Mouse (Mus musculus): Measurements from ENCODE around the gene Tmem63a. TPM values are rescaled to one million over a fixed set of nuclear protein-coding genes. Genes with fewer than 3 reads are reported as not detected.

Tmem63a gene
- polyA plus RNA-seq, 1 experiment from 2014 or later: 2.5 TPM

- WGBS: 83% methylated on average over 4 of the region's 4 CpGs
- Histone ChIP-seq H3K4me3 (replicated peaks) (no peak overlapping the region), H3K36me3 (no peaks in the 10 kb centered on the region), H3K4me2 (no peak overlapping the region), H3K27ac (replicated peaks) (no peak overlapping the region), H3K4me1 (peaks cover 25% of the 10 kb centered on the region), H3K9ac (replicated peaks) (no peak overlapping the region), H3K27me3 (replicated peaks) (peaks cover 42% of the 10 kb centered on the region), H3K9me3 (replicated peaks) (no peaks in the 10 kb centered on the region)
- no peak for ATAC-seq (ENCODE audit: low FRiP score)
These were observed 2.4 kb downstream of the Tmem63a start for GRCm38 (mm10) chr1:180944553-180944952.

GRCm38 (mm10) chr1:180945001-180945980 is 3.1 kb downstream of the Tmem63a start:
- no peak overlapping the region for H3K9ac ChIP-seq (replicated peaks)
- H3K9me3 ChIP-seq (replicated peaks): no peaks in the 10 kb centered on the region
- H3K4me2 ChIP-seq: peak overlapping the region; percentile 34
- no peak overlapping the region for H3K4me3 ChIP-seq (replicated peaks)
- no peaks in the 10 kb centered on the region for H3K36me3 ChIP-seq
- WGBS: 29% methylated on average over 20 of the region's 20 CpGs
- peak; percentile 53; the same call in 1 of the 2 replicates for ATAC-seq (ENCODE audit: low FRiP score)
- peaks cover 42% of the 10 kb centered on the region for H3K27me3 ChIP-seq (replicated peaks)
- H3K4me1 ChIP-seq: peaks cover 25% of the 10 kb centered on the region
- H3K27ac ChIP-seq (replicated peaks): no peak overlapping the region

DNA sequence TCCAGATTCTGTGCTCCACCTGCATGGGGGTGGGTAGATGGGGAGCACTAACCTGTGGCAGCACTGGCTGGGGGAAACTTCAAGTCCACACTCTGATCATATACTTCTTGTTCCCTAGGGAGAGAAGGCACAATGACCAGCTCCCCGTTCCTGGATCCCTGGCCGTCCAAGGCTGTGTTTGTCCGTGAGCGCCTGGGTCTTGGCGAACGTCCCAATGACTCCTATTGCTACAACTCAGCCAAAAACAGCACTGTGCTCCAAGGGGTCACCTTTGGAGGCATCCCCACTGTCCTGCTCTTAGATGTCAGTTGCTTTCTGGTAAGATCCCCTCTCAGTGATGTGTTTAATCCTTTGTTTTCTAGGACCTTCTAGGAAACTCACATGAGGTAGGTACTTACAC is 4.3 kb downstream of the Tmem63a start:
- 86% methylated on average over 6 of the region's 6 CpGs for WGBS
- Histone ChIP-seq H3K9ac (replicated peaks) (no peak overlapping the region), H3K4me2 (no peak overlapping the region), H3K4me3 (replicated peaks) (no peak overlapping the region), H3K4me1 (peaks cover 25% of the 10 kb centered on the region), H3K36me3 (no peaks in the 10 kb centered on the region), H3K9me3 (replicated peaks) (no peaks in the 10 kb centered on the region), H3K27me3 (replicated peaks) (peaks cover 31% of the 10 kb centered on the region), H3K27ac (replicated peaks) (no peak overlapping the region)
- ATAC-seq (ENCODE audit: low FRiP score): no peak

DNA sequence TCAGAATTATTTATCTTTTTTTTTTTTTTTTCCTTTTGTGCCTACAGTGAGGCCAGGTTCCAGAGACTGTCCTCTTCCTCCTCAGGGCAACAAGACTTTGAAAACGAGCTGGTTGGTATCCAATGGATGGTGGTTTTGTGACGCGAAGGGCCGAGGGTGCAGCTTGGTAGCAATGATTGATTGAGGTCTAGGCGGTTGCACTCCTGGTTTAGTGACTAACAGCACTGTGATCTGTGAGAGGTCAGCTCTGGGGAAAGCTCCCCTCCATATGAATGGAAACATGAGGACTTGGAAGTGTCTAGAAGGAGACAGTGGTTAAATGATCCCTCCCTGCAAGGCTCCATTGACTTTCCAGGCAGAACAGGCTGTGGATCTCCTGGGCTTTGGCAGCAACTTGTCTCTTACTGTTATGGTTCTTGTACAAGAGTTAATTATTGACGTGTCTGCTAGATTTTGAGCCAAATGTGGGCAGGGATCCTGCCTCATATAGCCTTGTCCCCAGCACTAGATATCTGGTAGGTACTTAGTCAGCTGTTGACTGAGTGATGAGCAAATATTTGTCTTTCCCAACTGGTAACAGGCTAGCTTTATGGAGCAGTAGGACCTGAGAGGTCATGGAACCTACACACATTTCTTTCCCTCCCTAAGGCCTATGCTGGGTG is 10.1 kb downstream of the Tmem63a start:
- no peak for ATAC-seq (ENCODE audit: low FRiP score)
- no peaks in the 10 kb centered on the region for H3K36me3 ChIP-seq
- H3K4me3 ChIP-seq (replicated peaks): no peak overlapping the region
- no peak overlapping the region for H3K4me2 ChIP-seq
- no peaks in the 10 kb centered on the region for H3K4me1 ChIP-seq
- no peak overlapping the region for H3K27ac ChIP-seq (replicated peaks)
- WGBS: 83% methylated on average over 6 of the region's 6 CpGs
- no peak overlapping the region for H3K9ac ChIP-seq (replicated peaks)
- no peaks in the 10 kb centered on the region for H3K9me3 ChIP-seq (replicated peaks)
- no peaks in the 10 kb centered on the region for H3K27me3 ChIP-seq (replicated peaks)

GRCm38 (mm10) chr1:180952808-180953207 is 10.7 kb downstream of the Tmem63a start:
- H3K4me3 ChIP-seq (replicated peaks): no peak overlapping the region
- no peak overlapping the region for H3K4me2 ChIP-seq
- WGBS: 91% methylated on average over 5 of the region's 5 CpGs
- no peak overlapping the region for H3K27ac ChIP-seq (replicated peaks)
- H3K36me3 ChIP-seq: no peaks in the 10 kb centered on the region
- H3K27me3 ChIP-seq (replicated peaks): no peaks in the 10 kb centered on the region
- ATAC-seq (ENCODE audit: low FRiP score): no peak
- H3K9ac ChIP-seq (replicated peaks): no peak overlapping the region
- H3K9me3 ChIP-seq (replicated peaks): no peaks in the 10 kb centered on the region
- H3K4me1 ChIP-seq: no peaks in the 10 kb centered on the region

DNA sequence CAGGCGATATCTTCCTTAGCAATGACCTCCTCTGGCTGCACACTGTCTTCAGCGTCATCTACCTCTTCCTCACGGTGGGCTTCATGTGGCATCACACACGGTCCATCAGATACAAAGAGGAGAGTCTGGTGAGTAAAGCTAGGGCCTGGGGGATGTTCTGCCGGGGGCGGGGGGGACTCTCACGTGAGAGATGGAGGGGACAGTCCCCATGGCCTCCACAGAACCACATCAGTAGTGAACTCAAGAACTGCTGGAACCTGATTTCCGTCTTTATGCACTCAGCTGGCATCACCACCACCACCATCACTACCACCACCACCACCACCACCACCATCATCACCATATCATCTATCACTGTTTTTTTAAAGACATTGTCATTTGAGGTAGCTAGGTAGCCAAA is 14.3 kb downstream of the Tmem63a start:
- ATAC-seq (ENCODE audit: low FRiP score): no peak
- H3K36me3 ChIP-seq: no peaks in the 10 kb centered on the region
- H3K9ac ChIP-seq (replicated peaks): no peak overlapping the region
- 95% methylated on average over 8 of the region's 8 CpGs for WGBS
- no peaks in the 10 kb centered on the region for H3K9me3 ChIP-seq (replicated peaks)
- no peaks in the 10 kb centered on the region for H3K4me1 ChIP-seq
- H3K27me3 ChIP-seq (replicated peaks): no peaks in the 10 kb centered on the region
- H3K27ac ChIP-seq (replicated peaks): no peak overlapping the region
- no peak overlapping the region for H3K4me3 ChIP-seq (replicated peaks)
- no peak overlapping the region for H3K4me2 ChIP-seq

DNA sequence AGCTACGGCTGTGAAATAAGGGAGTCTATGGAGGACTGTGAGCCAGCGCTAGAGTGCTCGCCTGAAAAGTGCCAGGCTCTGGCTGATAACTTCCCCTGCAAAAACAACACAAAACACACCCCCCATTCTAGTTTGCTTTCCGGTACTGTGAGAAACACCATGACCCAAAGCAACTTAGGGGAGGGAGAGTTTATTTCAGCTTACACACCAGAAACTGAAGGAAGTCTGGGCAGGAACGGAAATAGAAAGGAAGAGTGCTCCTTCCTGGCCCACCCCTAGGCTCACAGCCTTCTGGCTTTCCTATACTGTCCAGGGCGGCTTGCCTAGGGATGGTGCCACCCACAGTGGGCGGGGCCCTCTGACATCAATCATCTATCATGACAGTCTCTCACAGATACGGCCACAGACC is 14.8 kb downstream of the Tmem63a start:
- Histone ChIP-seq H3K27me3 (replicated peaks) (no peaks in the 10 kb centered on the region), H3K27ac (replicated peaks) (no peak overlapping the region), H3K4me2 (no peak overlapping the region), H3K9ac (replicated peaks) (no peak overlapping the region), H3K9me3 (replicated peaks) (no peaks in the 10 kb centered on the region), H3K4me1 (no peaks in the 10 kb centered on the region), H3K4me3 (replicated peaks) (no peak overlapping the region), H3K36me3 (no peaks in the 10 kb centered on the region)
- no peak for ATAC-seq (ENCODE audit: low FRiP score)
- WGBS: 89% methylated on average over 8 of the region's 8 CpGs

GRCm38 (mm10) chr1:180957989-180958388 is 15.8 kb downstream of the Tmem63a start:
- Histone ChIP-seq H3K9ac (replicated peaks) (no peak overlapping the region), H3K27me3 (replicated peaks) (no peaks in the 10 kb centered on the region)
- WGBS: 90% methylated on average over 3 of the region's 3 CpGs

GRCm38 (mm10) chr1:180958797-180959196 is 16.7 kb downstream of the Tmem63a start:
- WGBS: 61% methylated on average over 3 of the region's 3 CpGs
- H3K36me3 ChIP-seq: no peaks in the 10 kb centered on the region
- no peak for ATAC-seq (ENCODE audit: low FRiP score)
- H3K27ac ChIP-seq (replicated peaks): no peak overlapping the region
- H3K9me3 ChIP-seq (replicated peaks): no peaks in the 10 kb centered on the region
- no peaks in the 10 kb centered on the region for H3K4me1 ChIP-seq
- H3K4me2 ChIP-seq: no peak overlapping the region
- no peaks in the 10 kb centered on the region for H3K27me3 ChIP-seq (replicated peaks)
- no peak overlapping the region for H3K4me3 ChIP-seq (replicated peaks)
- H3K9ac ChIP-seq (replicated peaks): no peak overlapping the region

More at GRCm38 (mm10) chr1:180957989-180958388, 15.8 kb downstream of the Tmem63a start:
- no peak overlapping the region for H3K4me3 ChIP-seq (replicated peaks)
- H3K36me3 ChIP-seq: no peaks in the 10 kb centered on the region
- ATAC-seq (ENCODE audit: low FRiP score): no peak
- H3K9me3 ChIP-seq (replicated peaks): no peaks in the 10 kb centered on the region
- H3K4me1 ChIP-seq: no peaks in the 10 kb centered on the region
- H3K27ac ChIP-seq (replicated peaks): no peak overlapping the region
- H3K4me2 ChIP-seq: no peak overlapping the region

DNA sequence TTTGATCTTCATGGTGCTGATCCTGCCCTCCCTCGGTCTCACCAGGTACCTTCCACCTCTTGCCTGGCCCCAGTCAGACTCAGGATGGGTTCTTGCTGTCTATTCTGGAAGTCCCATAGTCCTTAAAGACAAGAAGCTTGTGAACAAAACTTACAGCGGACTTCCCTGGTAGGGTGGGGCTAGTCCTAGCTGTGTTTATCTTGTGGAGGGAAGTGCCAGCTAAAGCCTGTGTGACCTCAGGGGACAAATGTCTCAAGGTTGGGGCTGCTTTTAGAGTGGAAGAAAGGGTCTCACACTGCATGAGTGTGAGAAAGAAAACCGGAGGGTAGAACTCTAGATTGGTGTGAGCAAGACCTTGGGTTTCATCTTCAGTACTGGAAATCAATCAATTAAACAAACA is 23.6 kb downstream of the Tmem63a start:
- H3K27ac ChIP-seq (replicated peaks): no peak overlapping the region
- WGBS: 92% methylated on average over 3 of the region's 3 CpGs
- H3K4me1 ChIP-seq: no peaks in the 10 kb centered on the region
- ATAC-seq (ENCODE audit: low FRiP score): no peak
- no peak overlapping the region for H3K4me3 ChIP-seq (replicated peaks)
- H3K27me3 ChIP-seq (replicated peaks): no peaks in the 10 kb centered on the region
- no peak overlapping the region for H3K4me2 ChIP-seq
- H3K9ac ChIP-seq (replicated peaks): no peak overlapping the region
- H3K36me3 ChIP-seq: no peaks in the 10 kb centered on the region
- H3K9me3 ChIP-seq (replicated peaks): no peaks in the 10 kb centered on the region

GRCm38 (mm10) chr1:180966542-180966941 is 24.4 kb downstream of the Tmem63a start:
- Histone ChIP-seq H3K27me3 (replicated peaks) (no peaks in the 10 kb centered on the region), H3K27ac (replicated peaks) (no peak overlapping the region), H3K4me2 (no peak overlapping the region), H3K4me3 (replicated peaks) (no peak overlapping the region), H3K36me3 (no peaks in the 10 kb centered on the region), H3K9me3 (replicated peaks) (no peaks in the 10 kb centered on the region), H3K9ac (replicated peaks) (no peak overlapping the region), H3K4me1 (no peaks in the 10 kb centered on the region)
- ATAC-seq (ENCODE audit: low FRiP score): no peak
- 66% methylated on average over 3 of the region's 3 CpGs for WGBS

DNA sequence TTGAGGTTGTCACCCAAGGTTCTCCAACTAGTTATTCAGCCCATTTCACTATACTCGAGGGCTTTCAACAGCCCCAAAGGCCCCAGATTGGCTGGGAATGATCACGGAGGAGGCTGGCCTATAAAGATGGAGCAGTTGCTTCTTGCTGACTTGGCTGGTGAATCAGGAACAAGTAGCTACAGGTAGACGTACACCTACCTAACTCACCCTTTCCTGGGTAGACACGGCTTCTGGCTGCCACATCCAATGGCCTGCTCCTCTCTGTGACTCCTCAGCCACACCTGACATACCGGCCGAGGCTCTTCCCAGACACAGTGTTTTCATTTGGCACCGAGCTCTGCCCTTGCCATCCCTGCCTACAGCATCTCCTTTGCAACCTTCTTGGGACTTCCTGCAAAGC is 25.1 kb downstream of the Tmem63a start:
- Histone ChIP-seq H3K4me2 (no peak overlapping the region), H3K27me3 (replicated peaks) (no peaks in the 10 kb centered on the region), H3K4me1 (no peaks in the 10 kb centered on the region), H3K4me3 (replicated peaks) (no peak overlapping the region), H3K9me3 (replicated peaks) (no peaks in the 10 kb centered on the region), H3K36me3 (no peaks in the 10 kb centered on the region), H3K27ac (replicated peaks) (no peak overlapping the region), H3K9ac (replicated peaks) (no peak overlapping the region)
- no peak for ATAC-seq (ENCODE audit: low FRiP score)
- WGBS: 91% methylated on average over 7 of the region's 7 CpGs

Data from neural tube, embryonic 15.5 days (tissue).